Mouse (Mus musculus) heart, adult 2 months (tissue): ENCODE measurements around the gene Srms.

Source experiments
- EP300 ChIP-seq: fragments of 200-500 bp; IDR thresholded peaks from 2 replicates; pipeline ENCODE4 v1.6.1; 2011; ENCODE audit warnings: low read depth, low read length, control low read depth; ENCODE audit not compliant: insufficient read depth
- POLR2A ChIP-seq: fragments of 200-500 bp; IDR thresholded peaks from 2 replicates; pipeline ENCODE4 v1.6.1; 2011; ENCODE audit warnings: mild to moderate bottlenecking, low read depth, low read length, control low read depth; ENCODE audit not compliant: insufficient read depth

GRCm38 (mm10) chr2:181186635-181187034, 26.4 kb downstream of the Srms start:
- TF ChIP-seq POLR2A, result no peak
- peak; percentile 92 for TF ChIP-seq EP300
